Mouse (Mus musculus) stomach, embryonic 14.5 days (tissue): ENCODE measurements around the gene Tspan9. TPM values are rescaled to one million over a fixed set of nuclear protein-coding genes. Genes with fewer than 3 reads are reported as not detected.

Source experiments
- ATAC-seq: fragments of 200-750 bp; cut with Nextera tagmentation; 2 replicates; pipeline ENCODE4 v1.8.0; 2017; ENCODE audit warnings: low read depth, moderate TSS enrichment; ENCODE audit not compliant: insufficient number of reproducible peaks, insufficient read depth, low FRiP score
- H3K27ac ChIP-seq: fragments of 300-500 bp; sonication (generic); 2 replicates; pipeline ENCODE4 v1.5.1; 2014; ENCODE audit warnings: mild to moderate bottlenecking, low read length, moderate library complexity, mixed read lengths
- H3K27me3 ChIP-seq: fragments of 300-500 bp; sonication (generic); 2 replicates; pipeline ENCODE4 v1.6.1; 2014; ENCODE audit warnings: low read length, control low read depth, mixed read lengths; ENCODE audit not compliant: control insufficient read depth, insufficient read depth
- H3K36me3 ChIP-seq: fragments of 300-500 bp; sonication (generic); 2 replicates; pipeline ENCODE4 v1.6.1; 2014; ENCODE audit warnings: mild to moderate bottlenecking, control low read depth, low read length, moderate library complexity, mixed read lengths; ENCODE audit not compliant: control insufficient read depth, insufficient read depth
- H3K4me1 ChIP-seq: fragments of 300-500 bp; sonication (generic); 2 replicates; pipeline ENCODE4 v1.6.1; 2014; ENCODE audit warnings: low read length, control low read depth, mixed read lengths; ENCODE audit not compliant: control insufficient read depth, insufficient read depth
- H3K4me2 ChIP-seq: fragments of 300-500 bp; sonication (generic); replicated peaks from 2 replicates; pipeline ENCODE4 v1.6.1; 2014; ENCODE audit warnings: low read depth, low read length, control low read depth
- H3K4me3 ChIP-seq: fragments of 300-500 bp; sonication (generic); 2 replicates; pipeline ENCODE4 v1.5.1; 2014; ENCODE audit warnings: low read depth, low read length, control low read depth
- H3K9ac ChIP-seq: fragments of 300-500 bp; sonication (generic); replicated peaks from 2 replicates; pipeline ENCODE4 v1.6.1; 2014; ENCODE audit warnings: low read depth, mild to moderate bottlenecking, control low read depth, low read length, moderate library complexity, mixed read lengths
- H3K9me3 ChIP-seq: fragments of 300-500 bp; sonication (generic); 2 replicates; pipeline ENCODE4 v1.6.1; 2016; ENCODE audit warnings: low read depth, low read length, control low read depth; ENCODE audit not compliant: control insufficient read depth
- WGBS: fragments of 180-500 bp; shearing (Covaris S2); extraction: QIAGEN DNeasy Blood & Tissue Kit; methylation state at CpG from one replicate; pipeline ENCODE4 v1.1.7; 2014; 5-methylcytosine and 5-hydroxymethylcytosine counted together
- polyA plus RNA-seq: library from polyadenylated mRNA; unstranded; fragments of >200 nt; fragmentation: Nextera tagmentation; extraction: Ambion mirVana; gene quantifications from 2 replicates; pipeline ENCODE4 v1.2.1, GENCODE M21; 2014

Tspan9 gene
- polyA plus RNA-seq, 1 experiment from 2014 or later, result 124 TPM

DNA sequence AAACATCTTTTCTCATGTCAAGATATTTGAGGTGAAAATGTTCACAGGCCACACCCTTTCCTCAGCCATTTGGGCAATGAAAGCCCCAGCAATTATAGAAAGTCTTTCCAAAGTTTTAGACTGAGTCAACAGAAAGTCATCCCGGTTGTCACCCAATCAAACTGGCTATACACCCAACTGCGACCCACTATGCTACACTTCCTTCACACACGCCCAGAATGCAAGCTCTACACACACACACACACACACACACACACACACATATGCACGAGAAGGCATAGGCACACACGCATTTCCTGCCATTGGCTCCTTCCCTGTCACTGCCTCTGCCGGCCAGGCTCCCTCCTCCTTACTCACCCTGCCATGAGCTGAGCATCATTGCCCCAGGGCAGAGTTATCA lies 99.9 kb downstream of the Tspan9 start:
- Histone ChIP-seq H3K4me2 (no peak overlapping the region), H3K4me3 (no peak overlapping the region), H3K9ac (no peak overlapping the region), H3K27me3 (no peaks in the 10 kb centered on the region), H3K36me3 (no peaks in the 10 kb centered on the region), H3K9me3 (no peaks in the 10 kb centered on the region), H3K27ac (no peak overlapping the region), H3K4me1 (peaks cover 21% of the 10 kb centered on the region)
- 66% methylated on average over 6 of the region's 6 CpGs for WGBS
- ATAC-seq, result no peak

DNA sequence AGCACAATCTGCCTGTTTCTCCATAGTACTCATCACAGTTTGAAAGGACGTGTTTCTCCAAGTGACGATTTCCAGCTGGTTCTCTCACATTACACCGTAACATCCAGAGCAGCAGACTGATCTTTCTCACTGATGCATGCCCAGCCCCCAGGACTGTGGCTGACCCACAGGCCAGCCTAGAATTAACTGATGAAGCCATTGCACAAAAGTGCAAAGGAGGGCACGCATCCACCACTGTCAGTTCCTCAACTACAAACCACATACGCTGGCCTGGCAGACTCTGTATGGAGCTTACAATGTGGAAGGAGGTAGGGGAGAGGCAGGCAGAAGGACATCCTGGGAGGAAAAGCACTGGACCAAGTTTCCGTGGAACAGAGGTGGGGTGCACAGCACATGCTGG lies 101.6 kb downstream of the Tspan9 start:
- H3K4me2 ChIP-seq, result no peak overlapping the region
- no peak for ATAC-seq
- no peaks in the 10 kb centered on the region for H3K27me3 ChIP-seq
- no peak overlapping the region for H3K9ac ChIP-seq
- peak overlapping the region; percentile 39; the same call in 1 of the 2 replicates for H3K27ac ChIP-seq
- no peaks in the 10 kb centered on the region for H3K36me3 ChIP-seq
- 31% methylated on average over 6 of the region's 6 CpGs for WGBS
- H3K4me1 ChIP-seq, result peaks cover 24% of the 10 kb centered on the region
- no peak overlapping the region for H3K4me3 ChIP-seq
- no peaks in the 10 kb centered on the region for H3K9me3 ChIP-seq

DNA sequence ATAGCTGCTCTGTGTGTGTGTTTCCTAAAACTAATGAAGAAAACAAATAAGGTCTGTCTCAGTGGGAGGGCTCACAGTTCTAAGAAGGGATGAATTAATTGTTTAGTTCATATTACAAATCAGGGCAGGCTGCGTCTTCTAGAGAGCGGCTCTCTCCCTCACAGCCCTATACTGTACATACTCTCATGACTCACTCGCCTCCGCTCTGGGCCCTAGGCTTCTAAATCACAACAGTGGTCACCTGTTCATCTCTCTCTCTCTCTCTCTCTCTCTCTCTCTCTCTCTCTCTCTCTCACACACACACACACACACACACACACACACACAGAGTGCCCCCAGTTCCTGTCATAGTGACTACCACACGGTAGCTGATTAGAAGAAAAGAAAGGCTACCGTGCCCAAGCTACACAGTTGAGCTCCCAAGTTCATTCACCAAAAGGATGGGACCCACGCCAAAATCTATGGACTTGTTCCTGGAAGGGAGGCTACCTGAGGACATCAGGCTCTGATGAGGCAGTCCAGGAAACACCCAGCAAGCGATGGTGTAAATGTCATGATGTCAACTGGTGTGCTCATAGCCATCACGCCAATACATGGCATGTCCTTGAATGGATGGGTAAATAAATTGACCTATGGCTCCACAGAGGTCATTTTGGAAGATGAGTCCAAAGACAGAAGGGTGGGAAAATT lies 104.2 kb downstream of the Tspan9 start:
- Histone ChIP-seq H3K36me3 (no peaks in the 10 kb centered on the region), H3K4me1 (peaks cover 37% of the 10 kb centered on the region), H3K9me3 (no peaks in the 10 kb centered on the region), H3K4me2 (no peak overlapping the region), H3K27me3 (no peaks in the 10 kb centered on the region), H3K4me3 (no peak overlapping the region), H3K9ac (no peak overlapping the region), H3K27ac (no peak overlapping the region)
- ATAC-seq, result no peak
- 79% methylated on average over 9 of the region's 9 CpGs for WGBS

DNA sequence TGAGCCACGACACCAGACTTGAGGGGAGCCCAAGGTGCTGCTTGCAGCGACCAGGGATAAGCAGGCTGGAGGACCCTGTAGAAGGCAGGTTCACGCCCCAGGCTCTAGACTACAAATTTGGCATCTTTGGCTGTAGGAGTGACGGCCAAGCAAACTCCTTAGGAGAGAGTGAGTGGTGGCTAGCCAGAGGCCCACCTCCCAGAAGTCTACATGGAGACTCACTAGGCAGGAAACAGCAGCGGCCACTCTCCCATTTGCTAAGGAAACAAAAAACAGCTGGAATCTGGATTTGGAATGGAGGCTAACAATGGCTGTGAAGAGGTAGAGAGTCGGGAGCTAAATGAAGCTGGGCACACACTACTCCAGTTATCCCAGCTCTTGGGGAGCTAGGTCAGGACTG lies 104.8 kb downstream of the Tspan9 start:
- Histone ChIP-seq H3K27me3 (0 out of 2 replicates have a peak, but pooled peaks cover 2% of the 10 kb centered on the region), H3K27ac (no peak overlapping the region), H3K9me3 (no peaks in the 10 kb centered on the region), H3K4me1 (peaks cover 42% of the 10 kb centered on the region), H3K9ac (no peak overlapping the region), H3K36me3 (no peaks in the 10 kb centered on the region), H3K4me2 (no peak overlapping the region), H3K4me3 (no peak overlapping the region)
- 50% methylated on average over 6 of the region's 6 CpGs for WGBS
- ATAC-seq, result no peak

DNA sequence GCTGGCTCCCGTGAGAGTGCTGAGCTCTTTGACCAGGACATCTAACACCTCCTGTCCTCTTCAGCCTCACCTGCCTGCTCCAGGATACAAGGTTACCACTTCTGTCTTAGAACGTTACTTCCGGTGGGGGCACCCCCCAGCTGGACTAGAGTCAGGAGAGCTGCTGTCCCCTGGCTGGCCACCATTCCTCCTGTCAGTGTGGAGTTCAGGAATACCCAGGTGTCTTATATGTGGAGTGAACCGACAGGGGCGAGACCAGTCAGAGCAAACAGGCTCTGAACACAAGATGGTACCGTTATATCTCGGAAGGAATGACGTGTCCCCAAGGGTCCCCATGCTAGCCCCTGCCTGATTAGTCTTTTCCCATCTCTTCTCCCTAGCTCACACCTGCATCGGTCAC lies 106.8 kb downstream of the Tspan9 start:
- Histone ChIP-seq H3K9ac (no peak overlapping the region), H3K4me3 (no peak overlapping the region), H3K4me1 (peaks cover 30% of the 10 kb centered on the region), H3K36me3 (no peaks in the 10 kb centered on the region), H3K27me3 (0 out of 2 replicates have a peak, but pooled peaks cover 4% of the 10 kb centered on the region), H3K27ac (no peak overlapping the region), H3K4me2 (no peak overlapping the region), H3K9me3 (no peaks in the 10 kb centered on the region)
- ATAC-seq, result no peak
- WGBS, result 76% methylated on average over 9 of the region's 9 CpGs

DNA sequence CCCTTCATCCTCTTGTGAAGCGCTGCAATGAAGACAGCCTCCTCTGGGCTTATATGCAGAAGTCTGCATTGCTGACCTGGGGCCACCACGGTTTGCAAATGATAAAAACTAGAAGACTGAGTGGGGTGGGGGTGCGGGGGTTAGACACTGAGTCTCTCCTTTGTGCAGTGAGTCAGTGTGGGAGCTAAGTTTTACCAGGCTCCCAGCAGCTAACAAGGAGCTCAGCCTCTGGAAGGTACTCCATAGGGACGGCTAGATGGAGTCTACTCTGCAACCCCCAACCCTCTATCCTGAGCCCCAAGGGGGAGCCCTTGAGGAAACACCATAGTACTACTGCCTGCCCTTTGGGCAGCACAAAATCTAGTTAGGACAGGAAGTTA lies 107.5 kb downstream of the Tspan9 start:
- peak overlapping the region; percentile 18; the same call in 1 of the 2 replicates for H3K27ac ChIP-seq
- peaks cover 28% of the 10 kb centered on the region; the same call in 1 of the 2 replicates for H3K4me1 ChIP-seq
- no peaks in the 10 kb centered on the region for H3K36me3 ChIP-seq
- H3K9ac ChIP-seq, result peak overlapping the region; percentile 22; the same call in 1 of the 2 replicates
- H3K4me3 ChIP-seq, result peak overlapping the region; percentile 52
- H3K27me3 ChIP-seq, result 0 out of 2 replicates have a peak, but pooled peaks cover 4% of the 10 kb centered on the region
- ATAC-seq, result no peak
- 9% methylated on average over 4 of the region's 4 CpGs for WGBS
- no peaks in the 10 kb centered on the region for H3K9me3 ChIP-seq
- H3K4me2 ChIP-seq, result peak overlapping the region; percentile 96

DNA sequence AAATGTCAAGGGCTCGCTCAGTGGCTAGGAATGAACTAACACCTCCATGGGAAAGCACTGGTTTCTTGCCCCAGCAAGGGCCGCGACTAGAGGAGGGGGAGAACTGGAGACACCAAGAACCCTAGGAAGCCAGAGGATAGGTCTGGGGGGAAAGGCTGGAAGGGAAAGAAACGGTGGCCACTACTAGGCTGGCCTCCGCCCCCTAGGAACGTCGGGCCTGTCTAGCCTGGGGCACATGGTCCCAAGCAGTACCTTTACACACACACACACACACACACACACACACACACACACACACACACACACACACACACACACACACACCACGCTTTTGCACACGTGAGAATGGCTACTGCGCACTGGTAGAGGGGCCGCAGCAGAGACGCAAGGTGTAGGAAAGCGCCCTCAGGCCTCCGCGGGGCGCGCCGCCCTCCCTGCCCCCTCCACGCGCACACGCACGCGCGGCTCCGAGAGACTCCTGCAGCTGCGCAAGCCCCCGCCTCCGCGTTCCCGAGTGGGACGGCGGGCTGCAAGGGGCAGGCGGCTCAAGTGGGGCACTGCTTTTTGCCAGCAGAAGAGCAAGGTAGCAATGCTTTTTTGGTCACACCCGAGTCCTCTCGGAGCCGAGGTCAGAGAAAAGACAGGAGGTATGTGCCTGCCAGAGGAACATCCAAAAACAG lies 108.0 kb downstream of the Tspan9 start:
- H3K9me3 ChIP-seq, result no peaks in the 10 kb centered on the region
- no peaks in the 10 kb centered on the region for H3K36me3 ChIP-seq
- peak overlapping the region; percentile 96 for H3K4me2 ChIP-seq
- H3K4me1 ChIP-seq, result peaks cover 28% of the 10 kb centered on the region; the same call in 1 of the 2 replicates
- peak; percentile 25; the same call in 1 of the 2 replicates for ATAC-seq
- peak overlapping the region; percentile 79 for H3K27ac ChIP-seq
- peak overlapping the region; percentile 22; the same call in 1 of the 2 replicates for H3K9ac ChIP-seq
- 0 out of 2 replicates have a peak, but pooled peaks cover 4% of the 10 kb centered on the region for H3K27me3 ChIP-seq
- WGBS, result under 1% methylated on average over 36 of the region's 36 CpGs
- peak overlapping the region; percentile 52 for H3K4me3 ChIP-seq

DNA sequence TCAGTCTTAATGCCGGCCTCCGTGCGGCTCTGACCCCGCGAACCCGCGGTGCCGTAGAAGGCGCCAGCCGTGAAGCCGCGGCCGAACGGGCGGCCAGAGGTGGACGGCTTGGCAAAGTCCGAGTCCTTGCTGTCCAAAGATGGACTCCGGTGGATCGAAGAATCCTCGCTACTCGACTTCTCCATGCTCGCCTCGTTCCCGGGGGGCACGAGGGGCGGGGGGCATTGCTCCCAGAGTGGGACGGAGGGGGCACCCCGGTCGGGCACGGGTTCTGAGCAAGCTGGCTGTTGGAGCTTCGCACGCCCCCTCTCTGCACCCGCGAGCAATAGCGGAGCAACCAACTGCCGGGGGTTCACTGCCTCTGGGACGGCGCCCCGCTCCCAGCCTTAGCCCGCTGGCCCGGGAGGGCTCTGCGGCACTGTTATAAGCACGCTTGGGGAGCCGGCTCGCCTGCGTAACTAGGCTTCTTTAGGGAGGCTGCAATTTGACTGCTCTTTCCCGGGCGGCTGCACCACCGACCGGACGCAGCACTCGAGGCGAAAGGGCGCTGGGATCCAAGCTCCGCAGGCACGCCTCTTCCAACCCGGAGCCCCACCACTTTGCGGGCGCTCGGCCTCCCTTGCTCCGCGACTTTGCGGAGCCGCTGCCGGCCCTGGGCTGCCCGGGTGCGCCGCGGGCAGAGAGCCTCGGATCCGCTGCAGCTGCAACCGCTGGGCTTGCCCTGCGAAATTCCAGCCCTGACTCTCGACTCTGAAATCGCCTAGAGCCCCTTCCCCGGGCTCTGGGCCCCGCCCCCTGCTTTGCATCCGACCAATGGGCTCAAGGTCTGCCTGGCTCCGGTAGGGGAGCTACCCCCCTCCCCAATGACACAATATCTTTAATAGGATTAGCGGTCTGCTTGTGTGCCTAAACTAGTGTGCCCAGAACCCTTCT lies 108.8 kb downstream of the Tspan9 start:
- Histone ChIP-seq H3K4me1 (peaks cover 28% of the 10 kb centered on the region; the same call in 1 of the 2 replicates), H3K4me2 (peak overlapping the region; percentile 96), H3K4me3 (peak overlapping the region; percentile 52), H3K36me3 (no peaks in the 10 kb centered on the region), H3K9me3 (no peaks in the 10 kb centered on the region), H3K9ac (peak overlapping the region; percentile 57), H3K27ac (peak overlapping the region; percentile 79), H3K27me3 (0 out of 2 replicates have a peak, but pooled peaks cover 4% of the 10 kb centered on the region)
- 1% methylated on average over 80 of the region's 80 CpGs for WGBS
- ATAC-seq, result peak; percentile 67
